Mouse (Mus musculus) liver, adult 2 months (tissue): ENCODE data around the gene Ptprn2.

Source experiments
- CTCF ChIP-seq: fragments of 200-500 bp; IDR thresholded peaks from 2 replicates; pipeline ENCODE4 v1.5.1; 2011; ENCODE audit warnings: low read depth, low read length, control low read depth
- POLR2A ChIP-seq: fragments of 200-500 bp; IDR thresholded peaks from 2 replicates; pipeline ENCODE4 v1.6.1; 2011; ENCODE audit warnings: low read length, control low read depth; ENCODE audit not compliant: insufficient read depth; ENCODE audit errors: extremely low read depth

GRCm38 (mm10) chr12:116500652-116501051, 15.1 kb downstream of the Ptprn2 start:
- TF ChIP-seq CTCF, result no peak
- TF ChIP-seq POLR2A, result no peak
